Mouse (Mus musculus) small intestine, adult 2 months (tissue): ENCODE data around the gene Iapp.

Experiments
- CTCF ChIP-seq: fragments of 200-500 bp; IDR thresholded peaks from 2 replicates; pipeline ENCODE4 v1.5.1; 2012; ENCODE audit warnings: low read depth, mild to moderate bottlenecking, control low read depth, inconsistent platforms, low read length, moderate library complexity, mixed read lengths; ENCODE audit not compliant: insufficient replicate concordance, insufficient read length; ENCODE audit errors: extremely low read depth
- POLR2A ChIP-seq: fragments of 200-500 bp; IDR thresholded peaks from 2 replicates; pipeline ENCODE4 v1.6.1; 2012; ENCODE audit warnings: low read depth, mild to moderate bottlenecking, control low read depth, inconsistent platforms, low read length, moderate library complexity

DNA sequence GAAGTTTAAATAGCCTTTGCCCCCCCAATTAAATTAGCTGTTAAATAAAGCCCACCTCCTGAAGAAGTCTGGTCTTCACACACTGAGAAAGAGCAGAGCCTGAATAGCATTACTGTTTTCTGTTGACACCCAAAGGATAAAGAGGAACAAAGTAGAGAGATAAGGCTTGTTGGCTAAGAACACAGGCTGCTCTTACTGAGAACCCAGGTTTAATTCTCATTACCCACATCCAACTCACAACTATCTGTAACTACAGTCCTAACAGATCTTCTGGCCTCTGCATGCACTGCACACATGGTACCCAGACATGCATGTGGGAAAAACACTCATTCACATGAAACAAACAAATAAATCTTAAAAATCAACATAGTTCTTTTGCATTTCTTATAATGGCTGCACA lies 18.9 kb downstream of the Iapp start:
- TF ChIP-seq CTCF (no peak), POLR2A (no peak)
